Mouse (Mus musculus) right cerebral cortex, postnatal 14 days (tissue): Measurements from ENCODE around the gene Shmt1.

ENCODE experiments used
- DNase-seq: peaks from one replicate; pipeline ENCODE4 v3.0.0; 2022

Shmt1 gene

DNA sequence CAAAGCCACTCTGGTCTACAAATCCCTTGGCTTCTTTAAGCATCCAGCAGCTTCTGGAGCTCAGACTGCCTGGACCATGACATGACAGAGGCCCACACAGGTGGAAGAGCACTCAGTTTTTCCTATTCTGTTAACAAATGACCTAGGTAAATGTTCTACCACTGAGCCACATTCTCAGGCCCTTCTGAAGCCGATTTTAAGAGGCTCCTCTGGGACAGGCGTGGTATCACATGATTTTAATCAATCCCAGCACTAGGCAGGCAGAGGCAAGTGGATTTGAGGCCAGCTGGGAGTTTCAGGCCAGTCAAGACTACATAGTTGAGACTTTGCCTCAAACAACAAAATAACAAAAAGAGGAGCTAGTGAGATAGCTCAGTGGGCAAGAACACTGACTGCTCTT, 21.0 kb downstream of the Shmt1 start:
- no peak for DNase-seq

DNA sequence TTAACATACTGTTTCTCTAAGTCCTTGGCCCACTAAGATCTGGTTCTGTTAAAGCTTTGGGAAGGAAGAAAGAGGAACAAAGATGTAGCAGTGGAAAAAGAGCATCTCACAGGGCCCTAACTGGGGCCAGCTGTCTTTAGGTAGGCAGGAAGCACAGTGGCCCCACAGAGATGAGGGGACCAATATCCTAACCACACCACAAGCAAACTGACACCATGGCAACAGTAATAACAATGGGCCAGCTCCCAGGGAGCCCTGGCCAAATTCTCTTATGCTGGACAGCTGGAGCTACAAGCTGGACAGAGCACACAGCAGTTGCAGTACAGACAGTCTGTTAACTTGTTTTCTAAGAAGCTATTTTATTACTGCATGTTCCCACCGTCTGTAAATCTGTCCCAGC, 23.9 kb downstream of the Shmt1 start:
- DNase-seq, result no peak

DNA sequence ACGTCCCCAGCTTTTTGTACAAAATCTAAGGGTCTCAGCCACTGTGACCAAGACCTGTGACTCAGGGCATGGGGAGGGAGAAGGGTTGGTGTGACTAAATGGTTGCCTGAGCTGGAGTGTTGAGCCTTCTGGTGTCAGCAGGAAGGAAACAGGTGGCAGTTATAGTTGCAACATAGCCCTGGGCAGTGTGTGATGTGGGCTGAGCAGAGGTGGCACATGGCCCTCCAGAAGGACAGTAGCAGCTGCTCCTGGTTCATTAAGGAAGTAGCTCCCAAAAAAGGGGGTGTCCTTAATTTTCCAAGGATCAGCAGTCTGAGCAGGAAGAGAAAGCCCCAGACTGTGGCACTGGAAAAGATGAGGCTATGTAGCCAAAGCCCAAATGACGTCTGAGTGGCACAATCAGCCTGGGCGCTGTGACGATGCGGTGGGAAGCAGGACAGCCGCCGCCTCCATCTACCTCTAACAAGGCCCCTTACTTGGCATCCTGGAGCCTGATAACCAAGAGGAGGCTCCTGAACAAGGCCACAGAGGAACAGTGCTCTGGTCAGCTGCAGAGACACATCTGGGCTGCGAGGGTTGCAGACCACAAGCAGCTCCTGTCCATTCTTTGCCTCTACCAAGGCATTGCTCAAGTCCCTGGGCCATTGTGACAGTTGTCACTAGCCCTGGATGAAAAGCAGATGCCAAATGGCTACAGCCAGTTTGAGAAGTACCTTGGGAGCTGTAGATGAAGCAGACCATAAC, 27.2 kb downstream of the Shmt1 start:
- DNase-seq, result no peak

DNA sequence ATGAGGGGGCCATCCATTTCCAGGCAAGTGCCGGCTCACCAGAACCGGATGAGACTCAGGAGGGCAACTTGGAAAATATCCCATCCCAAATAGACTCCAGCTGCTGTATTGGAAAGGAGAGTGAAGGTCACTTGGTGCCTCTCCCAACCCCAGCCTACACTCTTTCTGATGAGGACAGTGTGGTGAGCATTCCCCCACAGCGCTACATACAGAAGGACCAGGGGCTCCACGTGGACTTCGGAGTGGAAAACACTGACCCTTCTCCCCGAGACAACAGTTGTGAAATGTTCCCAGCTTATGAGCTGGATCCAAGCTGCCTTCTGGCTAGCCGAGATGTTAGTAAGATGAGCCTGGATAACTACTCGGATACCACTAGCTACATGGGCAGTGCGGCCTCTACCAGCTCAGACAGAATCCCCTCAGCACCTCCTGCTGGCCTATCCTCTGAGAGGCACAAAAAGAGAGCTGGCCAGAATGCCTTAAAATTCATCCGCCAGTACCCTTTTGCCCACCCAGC, 31.8 kb downstream of the Shmt1 start:
- no peak for DNase-seq

DNA sequence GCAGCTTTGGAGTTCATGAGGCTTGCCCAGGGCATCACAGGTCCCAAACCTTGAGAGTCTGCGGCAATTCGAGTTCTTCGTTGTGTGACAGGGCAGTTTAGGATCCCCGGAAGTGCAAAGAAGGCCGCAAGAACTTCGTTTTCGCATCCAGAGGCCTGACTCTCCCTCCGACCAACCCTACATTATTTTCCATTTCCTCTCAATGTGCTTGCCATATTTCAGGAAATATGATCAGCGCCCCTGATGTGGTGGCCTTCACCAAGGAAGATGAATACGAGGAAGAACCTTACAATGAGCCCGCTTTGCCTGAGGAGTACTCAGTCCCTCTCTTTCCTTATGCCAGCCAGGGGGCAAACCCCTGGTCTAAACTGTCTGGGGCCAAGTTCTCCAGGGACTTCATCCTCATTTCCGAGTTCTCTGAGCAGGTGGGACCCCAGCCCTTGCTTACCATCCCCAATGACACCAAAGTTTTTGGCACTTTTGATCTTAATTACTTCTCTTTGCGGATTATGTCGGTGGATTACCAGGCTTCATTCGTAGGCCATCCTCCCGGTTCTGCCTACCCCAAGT, 33.6 kb downstream of the Shmt1 start:
- DNase-seq, result no peak

DNA sequence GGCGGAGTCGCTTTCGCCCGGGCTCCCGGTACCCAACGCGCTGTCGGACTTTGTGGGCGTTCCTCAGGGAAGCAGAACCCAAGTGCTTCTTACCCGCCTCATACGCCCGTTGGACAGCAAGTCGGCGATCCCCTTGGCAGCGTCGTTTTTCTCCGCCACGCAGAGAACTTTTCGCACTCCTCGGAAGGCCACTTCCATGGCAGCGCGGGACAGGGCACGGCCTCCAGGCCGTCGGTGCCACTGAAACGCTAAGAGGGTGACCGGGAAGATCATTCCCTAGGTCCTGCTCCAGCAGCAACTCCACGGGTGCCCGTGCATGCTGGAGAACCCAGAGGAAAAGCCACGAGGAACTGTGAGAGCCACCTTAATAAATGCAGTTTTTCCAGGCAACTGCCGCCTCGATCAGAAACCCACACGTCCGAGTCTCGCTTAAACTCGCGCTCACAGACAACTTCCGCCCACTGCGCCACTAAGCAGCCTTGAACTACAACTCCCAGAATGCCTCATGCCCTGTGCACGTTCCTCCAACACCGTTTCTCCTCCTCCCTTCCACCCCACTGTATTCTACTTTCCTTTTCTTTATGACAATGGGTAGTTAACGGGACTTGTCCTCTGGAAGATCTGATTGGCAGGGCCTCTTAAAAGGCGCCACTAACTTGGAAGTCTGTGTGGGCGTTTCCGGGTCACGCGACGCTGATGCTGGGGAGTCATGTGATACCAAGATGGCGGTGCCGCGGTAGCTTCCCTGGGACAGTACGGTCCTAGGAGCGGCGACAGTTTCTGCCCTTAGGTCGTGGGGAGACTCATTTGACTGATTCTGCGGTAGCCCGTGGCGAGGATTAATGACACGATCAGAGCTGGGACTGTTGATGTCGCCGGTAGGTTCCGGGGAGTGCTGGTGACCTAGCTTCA, 34.4 kb downstream of the Shmt1 start, which contains the start of the genes Top3a and Smcr8:
Gene Top3a, minus strand, starts transcription at position 537 of the 912 bp plus-strand sequence.
Gene Smcr8, plus strand, starts transcription at position 696 of the 912 bp plus-strand sequence.
- peak; percentile 72 for DNase-seq

DNA sequence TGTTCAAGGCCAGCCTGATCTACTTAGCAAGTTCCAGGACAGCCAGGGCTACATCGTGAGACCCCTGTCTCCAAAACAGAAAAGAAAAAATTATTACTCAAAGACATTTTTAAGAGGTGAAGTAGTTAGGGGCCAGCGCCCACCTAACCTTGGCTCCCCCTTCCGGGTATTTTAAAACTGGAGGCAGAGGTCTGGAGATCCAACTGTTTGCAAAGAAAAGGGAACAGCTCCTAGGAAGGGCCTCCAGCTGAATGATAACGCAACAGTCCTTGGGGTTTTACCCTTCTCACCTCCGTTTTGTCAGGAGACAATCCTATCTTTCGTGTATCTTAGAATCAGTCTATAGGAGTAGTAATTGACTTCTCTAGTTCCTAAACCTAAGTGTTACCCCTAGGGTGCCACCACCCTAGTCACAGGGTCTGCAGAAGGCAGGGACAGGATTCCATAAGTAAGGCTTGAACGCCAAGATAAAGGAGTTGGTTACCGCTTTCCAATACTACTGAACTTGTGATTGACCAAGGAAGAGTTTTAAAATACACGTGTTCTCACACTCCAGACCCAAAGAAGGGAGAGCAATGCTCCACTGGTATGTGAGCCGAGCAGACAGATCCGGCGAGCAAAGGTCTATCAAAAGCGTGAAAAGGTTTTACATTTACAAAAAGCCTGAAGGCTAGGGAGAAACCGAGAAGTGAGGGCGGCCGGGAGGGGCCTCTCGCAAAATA, 35.2 kb downstream of the Shmt1 start:
- DNase-seq, result no peak

DNA sequence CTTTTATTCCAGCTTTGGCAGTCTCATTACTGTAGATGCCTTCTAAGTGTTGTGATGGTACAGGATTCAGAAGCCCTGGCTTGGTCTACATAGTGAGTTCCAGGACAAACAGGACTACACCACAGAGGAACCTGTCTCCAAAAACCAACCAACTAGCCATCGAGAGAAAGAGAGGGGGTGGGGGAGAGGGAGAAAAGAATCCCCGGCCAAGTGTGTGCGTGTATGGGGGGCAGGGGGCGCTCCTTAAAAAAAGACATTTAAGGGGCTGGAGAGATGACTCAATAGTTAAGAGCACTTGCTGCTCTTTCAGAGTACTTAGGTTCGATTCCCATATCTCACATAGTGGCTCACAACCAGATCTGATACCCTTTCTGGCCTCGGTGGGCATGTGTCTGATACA, 35.9 kb downstream of the Shmt1 start:
- DNase-seq, result no peak

DNA sequence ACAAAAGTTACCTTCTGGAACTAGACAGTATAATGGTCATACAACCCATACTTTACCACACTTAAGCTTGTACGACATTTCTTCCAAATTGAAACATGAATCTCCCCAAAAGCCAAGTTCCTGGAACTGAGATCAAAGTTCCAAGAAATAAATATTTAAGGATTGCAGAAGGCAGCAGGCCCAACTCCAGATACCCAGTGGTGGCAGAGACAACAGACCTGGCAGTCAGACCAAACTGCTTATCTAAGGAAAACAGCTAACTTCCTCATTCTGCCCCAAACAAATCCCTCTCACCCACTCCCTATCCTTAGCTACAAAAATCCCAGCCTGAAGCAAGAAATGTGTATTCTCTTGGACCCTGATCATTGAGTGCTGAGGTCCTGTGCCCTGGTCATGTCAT, 36.7 kb downstream of the Shmt1 start:
- DNase-seq, result no peak

DNA sequence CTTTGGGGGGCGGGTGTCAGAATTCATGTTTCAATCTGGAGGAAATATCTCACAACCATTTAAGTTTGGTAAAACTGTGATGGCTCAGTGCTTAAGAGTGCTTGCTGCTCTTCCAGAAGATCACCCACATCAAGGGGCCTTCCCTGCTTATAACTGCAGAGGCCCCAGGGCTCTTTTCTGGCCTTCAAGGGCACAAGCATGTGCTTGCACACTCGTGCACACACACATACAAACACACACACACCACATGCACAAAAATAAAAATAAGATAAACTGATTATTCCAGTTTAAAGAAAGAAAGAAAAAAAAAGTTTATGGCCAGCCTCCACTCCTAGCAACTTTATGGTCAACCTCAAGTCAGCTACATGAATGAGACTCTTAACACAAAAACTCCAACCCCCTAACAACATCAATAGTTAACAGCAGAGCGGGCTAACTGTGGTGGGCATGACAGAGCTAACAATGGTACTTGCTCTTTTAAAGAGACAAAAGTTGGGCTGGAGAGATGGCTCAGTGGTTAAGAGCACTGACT, 37.3 kb downstream of the Shmt1 start:
- no peak for DNase-seq

DNA sequence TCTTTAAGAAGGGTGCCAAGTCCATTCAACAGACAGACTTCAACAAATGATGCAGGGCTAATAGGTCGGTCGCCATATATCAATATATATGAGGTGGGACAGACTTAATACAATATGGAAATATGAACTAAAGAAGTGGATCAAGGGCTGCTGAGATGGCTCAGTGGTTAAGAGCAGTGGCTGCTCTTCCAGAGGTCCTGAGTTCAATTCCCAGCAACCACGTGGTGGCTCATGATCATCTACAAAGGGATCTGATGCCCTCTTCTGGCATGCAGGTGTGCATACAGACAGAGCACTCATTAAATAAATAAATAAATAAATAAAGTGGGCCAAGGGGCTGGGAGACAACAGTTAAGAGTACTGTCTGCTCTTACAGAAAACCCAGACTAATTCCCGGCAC, 39.4 kb downstream of the Shmt1 start:
- DNase-seq, result no peak

DNA sequence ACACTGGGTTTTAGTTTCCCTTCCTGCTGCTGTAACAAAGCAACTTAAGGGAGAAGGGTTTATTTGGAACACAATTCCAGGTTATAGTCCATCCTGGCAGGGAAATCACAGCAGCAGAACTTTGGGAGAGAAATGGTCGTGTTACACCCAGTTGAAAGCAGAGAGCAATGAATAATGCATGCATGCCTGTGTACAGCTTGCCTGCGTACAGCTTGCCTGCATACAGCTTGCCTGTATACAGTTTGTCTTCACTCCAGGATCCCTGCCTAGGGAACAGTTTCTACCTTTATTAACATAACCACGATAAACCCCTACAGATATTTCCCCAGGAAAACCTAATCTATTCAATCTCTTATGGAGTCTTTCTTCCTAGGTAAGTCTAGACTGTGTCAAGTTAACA, 40.7 kb downstream of the Shmt1 start:
- DNase-seq, result no peak

DNA sequence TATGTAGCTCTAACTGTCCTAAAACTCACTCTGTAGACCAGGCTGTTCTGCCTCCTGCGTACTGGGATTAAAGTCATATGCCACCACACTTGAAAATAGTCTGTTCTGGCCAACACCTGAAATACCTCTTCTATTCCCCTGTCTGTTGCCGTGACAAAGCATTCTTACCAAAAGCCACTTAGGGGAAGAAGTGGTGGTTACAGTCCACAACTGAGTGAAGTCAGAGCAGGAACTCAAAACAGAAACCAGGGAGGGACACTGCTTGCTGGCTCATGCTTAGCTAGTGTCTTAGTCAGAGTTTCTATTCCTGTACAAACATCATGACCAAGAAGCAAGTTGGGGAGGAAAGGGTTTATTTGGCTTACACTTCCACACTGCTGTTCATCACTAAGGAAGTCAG, 42.2 kb downstream of the Shmt1 start:
- DNase-seq, result no peak

DNA sequence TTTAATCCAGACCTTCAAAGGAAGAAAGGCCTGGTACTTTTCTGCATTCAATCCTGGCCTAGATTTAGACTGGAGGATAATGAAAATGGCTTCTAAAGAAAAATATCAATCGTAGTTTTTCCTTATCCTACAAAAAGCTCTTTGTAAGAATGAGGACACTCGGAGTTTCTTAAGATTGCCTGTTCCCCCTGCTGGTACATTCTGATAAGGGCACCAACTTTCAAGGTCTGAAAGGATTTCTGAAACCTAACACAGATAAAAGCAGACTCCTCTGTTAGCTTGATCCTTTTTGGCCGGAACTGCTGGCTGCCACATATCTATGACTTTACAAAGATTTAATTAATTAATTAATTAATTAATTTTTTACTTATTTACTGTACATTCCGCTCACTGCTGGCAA, 44.5 kb downstream of the Shmt1 start:
- no peak for DNase-seq

DNA sequence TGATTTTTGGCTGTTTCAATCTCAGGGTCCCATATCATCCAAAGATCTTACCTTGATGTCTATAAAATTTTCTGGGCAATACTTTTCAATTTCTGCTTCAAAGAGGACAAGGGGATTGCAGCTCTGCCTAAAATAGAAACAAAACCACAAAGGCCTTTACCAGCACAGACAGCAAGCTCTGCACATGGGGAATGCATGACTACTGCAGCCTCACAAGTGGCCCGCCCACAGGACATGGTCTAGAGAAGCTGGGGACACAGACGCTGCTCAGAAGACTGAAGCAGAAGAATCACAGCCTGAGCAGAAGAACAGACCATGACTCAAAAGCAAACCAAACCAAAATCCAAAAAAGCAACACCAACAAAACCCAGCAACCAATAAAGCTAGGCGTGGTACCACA, 49.8 kb downstream of the Shmt1 start:
- no peak for DNase-seq

DNA sequence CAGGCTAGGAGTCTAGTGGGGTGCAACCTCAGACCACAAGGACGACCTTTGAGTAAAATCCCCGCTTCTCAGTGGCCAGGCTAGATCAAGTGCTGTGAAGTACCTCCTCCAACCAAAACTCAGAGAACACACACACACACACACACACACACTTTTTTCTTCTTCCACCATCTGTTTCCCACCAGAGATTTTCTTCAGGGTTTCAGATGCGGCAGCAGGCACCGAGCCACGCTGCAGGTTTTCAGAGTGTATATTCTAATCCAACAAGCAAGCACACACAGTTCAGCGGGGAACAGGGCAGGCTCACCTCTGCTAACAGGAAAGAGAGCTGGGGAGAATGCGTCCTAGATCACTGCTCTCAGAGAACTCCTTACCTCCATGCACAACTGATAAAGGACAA, 55.9 kb downstream of the Shmt1 start:
- peak; percentile 23 for DNase-seq

DNA sequence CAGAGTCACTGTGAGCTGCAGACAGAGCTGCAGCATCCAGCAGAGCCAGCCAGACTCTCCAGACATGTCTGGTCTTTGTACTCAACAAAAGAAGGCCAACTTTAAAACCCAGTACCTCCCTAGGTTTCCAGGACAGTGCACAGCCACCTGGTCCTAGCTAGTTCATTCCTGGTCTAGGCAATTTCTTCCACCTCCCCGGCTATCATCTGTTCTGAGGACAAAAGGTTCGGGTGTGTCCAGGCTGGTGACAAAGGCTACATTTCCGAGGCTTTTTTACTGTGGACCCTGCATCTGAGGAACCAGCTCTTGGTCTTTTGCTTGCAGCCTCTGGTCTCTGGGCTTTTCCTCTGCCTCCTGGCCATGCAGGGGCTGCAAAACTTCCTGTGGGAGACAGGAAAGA, 71.2 kb downstream of the Shmt1 start:
- DNase-seq, result no peak
